Mouse (Mus musculus) kidney, adult 8-10 months (tissue): ENCODE measurements around the gene Wnk1.

Experiments used
- DNase-seq, 2 experiments: peaks; one replicate each; pipeline ENCODE4 v3.0.0; 2022

Gene Wnk1

GRCm38 (mm10) chr6:120039668-120040556 is 1.4 kb upstream of the Wnk1 start:
- peak; percentile 83 to 84 for DNase-seq

GRCm38 (mm10) chr6:120039256-120039563 is 738 bp upstream of the Wnk1 start:
- DNase-seq, result peak in 1 of 2 experiments; percentile 16

DNA sequence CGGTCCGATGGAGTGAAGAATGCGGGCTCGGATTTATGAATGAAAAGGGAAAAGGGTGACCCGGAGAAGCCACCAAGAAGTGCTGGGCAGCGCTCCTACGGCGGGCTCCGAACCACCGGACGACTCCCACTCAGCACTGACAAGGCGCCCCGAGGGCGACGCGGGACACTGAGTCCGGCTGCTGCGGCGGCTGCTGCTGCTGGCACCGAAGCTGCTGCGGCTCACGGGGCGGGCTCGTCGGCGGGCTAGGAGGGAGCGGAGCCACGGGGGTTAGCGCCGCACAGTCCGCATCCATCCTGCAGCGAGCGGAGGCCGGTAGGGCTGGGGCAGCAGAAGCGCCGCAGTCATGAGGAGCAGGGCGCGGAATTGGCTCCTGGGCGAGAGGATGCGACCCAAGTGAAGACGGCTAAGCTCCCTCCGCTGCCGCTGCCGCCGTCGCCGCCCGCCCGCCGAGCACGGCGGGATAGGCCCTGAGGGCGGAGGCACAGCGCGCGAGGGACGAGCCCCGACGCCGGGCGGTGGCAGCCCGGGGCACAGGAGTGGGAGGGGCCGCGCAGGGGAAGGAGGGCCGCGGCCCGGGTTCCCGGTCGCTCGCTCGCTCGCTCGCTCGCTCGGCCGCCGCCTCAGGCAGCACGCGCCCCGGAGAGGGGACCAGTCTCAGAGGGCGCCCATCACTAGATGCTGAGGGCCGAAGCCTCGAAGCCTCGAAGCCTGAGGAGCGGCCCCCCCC is 671 bp downstream of the Wnk1 start:
- DNase-seq, result peak; percentile 50 to 63

DNA sequence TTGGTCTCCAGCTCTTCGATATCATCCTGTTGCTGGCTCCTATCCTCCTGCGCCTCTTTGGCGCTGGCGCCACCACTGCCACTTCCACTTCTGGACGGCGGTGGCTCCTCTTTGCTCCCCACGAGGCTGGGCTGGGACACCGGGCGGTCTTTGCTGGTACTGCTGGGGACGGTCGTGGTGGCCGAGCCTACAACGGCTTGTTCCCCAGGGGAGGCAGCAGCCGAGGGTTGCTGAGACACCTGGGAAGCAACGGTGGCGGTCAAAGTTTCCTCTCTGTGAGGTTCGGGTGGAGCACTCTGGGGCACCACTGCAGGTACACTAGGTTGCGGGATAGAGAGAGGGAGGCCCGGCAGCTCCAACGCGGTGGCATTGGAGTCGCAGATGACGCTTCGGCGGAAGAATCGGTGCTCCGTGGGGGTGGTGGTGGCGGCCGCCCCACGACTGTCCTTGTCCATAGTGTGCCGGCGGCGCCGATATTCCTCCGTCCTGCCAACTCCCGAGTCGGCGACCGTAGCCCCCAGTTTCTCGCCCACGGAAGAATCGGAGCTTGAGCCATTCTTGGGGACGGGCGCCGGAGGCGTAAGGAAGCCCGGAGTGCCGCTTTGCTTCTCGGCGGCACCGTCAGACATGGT is 1.4 kb downstream of the Wnk1 start:
- peak; percentile 44 to 60 for DNase-seq

- DNase-seq, result no peak
Observed at GRCm38 (mm10) chr6:120024577-120024976, 13.9 kb downstream of the Wnk1 start.

GRCm38 (mm10) chr6:120023746-120024145 is 14.7 kb downstream of the Wnk1 start:
- no peak for DNase-seq

- no peak for DNase-seq
Observed at GRCm38 (mm10) chr6:120022042-120022441, 16.4 kb downstream of the Wnk1 start.

GRCm38 (mm10) chr6:120019697-120020096 is 18.8 kb downstream of the Wnk1 start:
- DNase-seq, result no peak

DNA sequence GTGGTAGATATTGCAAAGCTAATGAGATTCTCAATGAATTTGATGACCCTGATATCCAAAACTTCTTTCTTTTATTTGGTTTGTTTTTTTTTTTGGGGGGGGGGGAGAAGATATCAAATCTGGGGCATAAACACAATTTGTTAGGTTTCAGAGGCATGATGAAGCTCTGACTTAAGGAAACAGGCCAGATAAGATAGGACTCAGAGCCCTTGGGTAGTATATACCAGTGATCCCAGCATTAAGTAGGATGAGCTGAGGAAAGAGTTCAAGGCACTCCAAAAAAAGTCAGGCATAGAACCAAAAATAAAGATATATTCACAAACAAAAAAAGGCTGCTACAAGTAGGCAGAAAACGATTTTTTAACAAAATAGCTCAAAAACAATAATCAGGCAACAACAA is 25.3 kb downstream of the Wnk1 start:
- no peak for DNase-seq

GRCm38 (mm10) chr6:120011440-120011839 is 27.0 kb downstream of the Wnk1 start:
- DNase-seq, result no peak

- no peak for DNase-seq
Observed at GRCm38 (mm10) chr6:120011001-120011400, 27.5 kb downstream of the Wnk1 start.

- DNase-seq, result no peak
Observed at GRCm38 (mm10) chr6:120010535-120010934, 27.9 kb downstream of the Wnk1 start.

GRCm38 (mm10) chr6:120001718-120002117 is 36.8 kb downstream of the Wnk1 start:
- DNase-seq, result peak in 1 of 2 experiments; percentile 16

DNA sequence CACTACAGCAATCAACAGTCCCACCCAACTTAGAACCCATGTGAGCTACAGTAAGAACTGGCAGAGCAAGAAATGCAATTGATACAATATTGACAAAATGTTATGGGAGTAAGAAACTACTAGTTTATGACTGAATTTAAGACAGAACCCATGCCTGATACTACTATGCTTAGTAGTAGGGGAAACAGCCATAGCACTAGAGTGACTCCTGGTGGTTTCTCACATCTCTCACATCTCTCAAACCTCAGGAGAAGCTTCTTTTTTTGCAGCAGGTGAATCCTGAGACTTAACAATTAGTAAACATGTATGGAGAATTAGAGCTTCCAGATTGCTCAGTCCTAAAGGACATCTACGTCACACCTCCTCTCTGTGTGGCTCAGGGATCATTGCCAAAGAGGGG is 42.0 kb downstream of the Wnk1 start:
- no peak for DNase-seq

DNA sequence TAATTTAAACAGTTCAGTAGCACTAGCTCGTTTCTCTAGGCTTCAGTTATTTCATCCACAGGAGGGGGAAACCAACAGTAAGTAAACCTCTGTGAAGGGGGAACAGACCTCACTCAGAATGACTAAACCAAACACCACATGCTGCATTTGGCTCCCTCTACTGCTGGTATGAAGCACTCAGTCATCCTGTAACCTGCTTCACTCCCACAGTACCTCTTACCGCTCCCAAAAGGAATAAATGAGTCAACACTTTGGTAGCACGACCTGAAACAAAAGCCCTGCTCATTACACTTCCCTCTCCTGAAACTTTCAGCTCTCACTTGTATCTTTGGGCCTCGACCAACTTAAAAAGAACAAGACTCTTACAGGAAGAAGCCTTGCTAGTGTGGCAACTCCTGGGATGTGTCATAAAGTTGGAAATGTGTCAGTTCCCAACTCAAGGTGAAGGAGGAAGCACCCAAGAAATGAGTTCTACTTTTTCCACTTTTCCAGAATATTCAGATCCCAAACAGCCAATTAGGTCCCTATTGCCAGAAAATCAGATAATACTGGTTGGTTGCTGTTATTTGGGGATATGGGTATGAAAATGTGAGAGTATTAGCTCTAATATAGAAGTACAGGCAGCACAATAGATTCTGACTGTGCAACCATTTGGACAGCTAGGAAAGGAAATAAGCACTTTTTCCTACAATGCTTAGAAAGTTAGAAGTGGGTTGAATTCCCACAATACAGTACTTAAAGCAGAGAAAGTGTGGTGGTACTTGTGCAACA is 114.1 kb downstream of the Wnk1 start:
- DNase-seq, result no peak

GRCm38 (mm10) chr6:119922544-119922943 is 115.9 kb downstream of the Wnk1 start:
- DNase-seq, result no peak

- no peak for DNase-seq
Observed at GRCm38 (mm10) chr6:119922136-119922535, 116.3 kb downstream of the Wnk1 start.

DNA sequence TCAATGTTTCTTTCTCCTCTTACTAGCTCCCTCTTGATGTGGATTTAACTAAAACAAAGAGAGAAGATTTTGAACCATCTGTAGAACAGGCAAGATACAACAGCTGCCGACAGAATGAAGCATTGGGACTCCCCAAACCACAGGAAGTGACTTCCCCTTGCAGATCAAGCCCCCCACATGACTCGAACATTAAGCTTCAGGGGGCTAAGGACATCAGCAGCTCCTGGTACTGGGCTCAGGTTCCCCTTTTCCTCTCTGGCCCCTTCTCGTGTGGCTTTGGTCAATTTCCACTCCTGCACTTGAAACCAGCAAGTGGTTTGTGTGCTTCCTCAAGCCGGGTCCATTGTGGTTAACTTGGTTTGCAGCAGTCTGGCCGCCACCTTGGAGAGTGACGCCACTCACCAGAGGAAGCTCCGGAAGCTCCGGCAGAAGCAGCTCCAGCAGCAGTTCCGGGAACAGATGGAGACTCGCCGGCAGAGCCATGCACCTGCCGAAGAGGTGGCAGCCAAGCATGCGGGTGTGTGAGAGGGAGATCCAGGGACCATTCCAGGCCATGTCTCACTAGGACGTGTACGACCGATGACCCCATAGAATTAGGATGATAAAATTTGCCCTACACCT is 119.8 kb downstream of the Wnk1 start:
- no peak for DNase-seq

- DNase-seq, result no peak
Observed at GRCm38 (mm10) chr6:119915710-119916109, 122.8 kb downstream of the Wnk1 start.

DNA sequence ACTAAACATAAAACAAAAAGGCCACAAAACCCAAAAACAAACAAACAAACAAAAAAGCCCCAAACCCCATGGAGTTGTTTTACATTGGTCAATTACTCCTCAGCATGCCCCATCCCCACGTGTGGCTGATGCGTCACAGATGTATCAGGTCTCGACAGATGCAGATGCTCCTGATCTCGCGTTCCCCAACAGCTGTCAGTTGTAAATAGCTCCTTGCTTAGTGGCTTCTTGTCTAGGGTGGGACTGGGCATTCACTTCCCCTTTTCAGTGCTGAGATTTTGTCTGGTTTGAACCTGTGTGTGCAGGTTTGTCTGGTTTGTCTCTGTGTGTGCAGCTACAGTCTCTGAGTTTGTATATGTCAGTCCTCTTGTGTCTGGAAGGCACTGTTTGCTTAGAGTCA is 126.4 kb downstream of the Wnk1 start:
- no peak for DNase-seq

- no peak for DNase-seq
Observed at GRCm38 (mm10) chr6:119905461-119905860, 133.0 kb downstream of the Wnk1 start.

DNA sequence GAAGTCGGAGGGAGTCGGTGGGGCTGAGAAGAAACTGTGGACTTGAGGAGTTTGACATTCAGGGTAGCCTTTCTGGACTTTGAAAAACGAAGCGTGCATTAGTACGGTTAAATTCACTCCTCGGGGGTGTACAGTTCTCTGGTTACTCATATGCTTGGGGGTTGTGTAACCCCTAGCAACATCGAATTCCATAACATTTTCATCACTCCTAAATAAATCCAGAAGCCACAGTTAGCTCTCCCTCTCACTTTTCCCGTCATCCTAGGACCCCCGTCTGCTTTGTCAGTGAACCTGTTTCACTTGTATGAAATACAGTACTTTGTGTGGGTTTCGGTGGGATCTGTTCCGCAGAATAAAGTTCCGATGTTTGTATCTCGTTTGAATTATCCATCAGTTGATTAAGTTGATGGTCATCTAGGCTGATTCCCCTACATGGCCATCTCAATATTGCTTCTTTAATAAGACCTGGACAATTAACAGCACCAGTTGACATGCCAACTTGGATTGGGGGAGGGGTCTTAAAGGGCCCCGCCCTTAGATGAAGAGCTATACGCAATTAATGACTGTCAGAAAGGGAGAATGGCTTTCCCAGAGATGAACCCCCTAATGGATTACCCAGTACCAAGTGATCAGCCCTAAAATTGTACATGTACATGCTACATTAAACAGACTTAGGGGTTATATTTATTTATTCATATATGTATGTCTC is 135.2 kb downstream of the Wnk1 start:
- DNase-seq, result no peak
